Mouse (Mus musculus) G1E (cell line): ENCODE results near the gene B130006D01Rik.

ENCODE experiments used
- CTCF ChIP-seq: IDR thresholded peaks from 2 replicates; pipeline ENCODE4 v1.5.1; 2012; ENCODE audit warnings: low read depth, low read length, inconsistent platforms, mixed read lengths
- GATA1 ChIP-seq: IDR thresholded peaks from 2 replicates; pipeline ENCODE4 v1.6.1; 2012; ENCODE audit warnings: borderline replicate concordance, low read length, inconsistent platforms, mixed read lengths
- POLR2AphosphoS5 ChIP-seq: IDR thresholded peaks from 2 replicates; pipeline ENCODE4 v1.6.1; 2012; ENCODE audit warnings: low read depth, low read length, inconsistent platforms; ENCODE audit not compliant: insufficient replicate concordance

DNA sequence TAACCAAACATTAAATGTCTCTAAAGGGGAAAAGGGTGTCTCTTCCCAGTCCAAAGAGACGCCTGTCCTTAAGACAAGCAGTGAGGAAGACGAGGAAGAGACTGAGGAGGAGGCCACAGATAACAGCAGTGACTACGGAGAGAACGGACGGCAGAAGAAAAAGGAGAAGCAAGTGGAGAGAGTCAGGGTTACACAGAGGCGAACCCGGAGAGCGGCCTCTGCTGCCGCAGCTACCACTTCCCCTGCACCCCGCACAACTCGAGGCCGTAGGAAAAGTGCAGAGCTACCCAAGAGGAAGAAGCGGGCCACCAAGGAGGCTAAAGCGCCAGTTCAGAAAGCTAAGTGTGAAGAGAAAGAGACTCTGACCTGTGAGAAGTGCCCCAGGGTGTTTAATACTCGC lies 26.2 kb downstream of the B130006D01Rik start:
- no peak for TF ChIP-seq CTCF
- TF ChIP-seq POLR2AphosphoS5, result no peak
- TF ChIP-seq GATA1, result no peak
